8 mouse cellular contexts compared by ENCODE assay signal in the genomic region with DNA sequence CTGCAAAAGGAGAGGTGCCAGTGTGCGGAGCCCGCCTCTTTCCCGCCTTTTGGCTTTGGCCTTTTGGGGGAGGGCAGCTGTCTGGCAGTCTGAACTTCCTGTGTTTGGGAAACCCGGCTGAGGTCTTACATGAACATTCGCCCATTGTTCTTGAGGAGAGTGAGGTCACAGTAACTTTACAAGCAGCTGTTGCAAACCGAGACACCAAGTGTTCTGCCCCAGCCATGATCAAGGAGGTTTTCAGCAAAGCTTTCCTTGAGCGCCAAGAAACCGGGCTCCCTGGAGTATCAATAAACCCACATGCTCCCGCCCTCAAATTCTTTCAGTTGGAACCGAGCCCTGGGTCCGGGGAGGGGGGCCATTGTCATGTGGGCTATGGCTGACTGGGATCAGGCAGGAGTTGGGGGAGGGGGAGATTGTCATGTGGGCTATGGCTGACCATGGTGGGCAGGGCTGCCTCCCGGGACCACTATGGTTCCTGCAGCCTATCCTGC. TPM values are rescaled to one million over a fixed set of nuclear protein-coding genes. Genes with fewer than 3 reads are reported as not detected.
DNase-seq lines count a peak whose midpoint lies in the region; ATAC-seq lines count a peak whose summit lies in the region.

No protein-coding gene starts in this region.

- peaks cover 2% of the 10 kb centered on the region for H3K36me3 ChIP-seq in embryonic facial prominence, embryonic 11.5 days (replicated peaks; ENCODE audit: control insufficient read depth, insufficient read depth, low read depth, low read length)
- H3K36me3 ChIP-seq in heart, embryonic 10.5 days: peaks cover 40% of the 10 kb centered on the region
- peaks cover 32% of the 10 kb centered on the region for H3K36me3 ChIP-seq in kidney, embryonic 15.5 days
- peaks cover 20% of the 10 kb centered on the region for H3K36me3 ChIP-seq in stomach, embryonic 14.5 days (ENCODE audit: control insufficient read depth, insufficient read depth, low read length)

- H3K4me3 ChIP-seq in embryonic facial prominence, embryonic 11.5 days (ENCODE audit: low read depth, low read length): no peak overlapping the region
- peak overlapping the region; percentile 35 for H3K4me3 ChIP-seq in heart, embryonic 10.5 days
- peak overlapping the region; percentile 21 for H3K4me3 ChIP-seq in kidney, embryonic 15.5 days (replicated peaks)
- no peak overlapping the region for H3K4me3 ChIP-seq in stomach, embryonic 14.5 days (ENCODE audit: low read depth, low read length)

- intact Hi-C loops in left cerebral cortex, postnatal 10 days (cut with DNase I): no loop called here

- WGBS in embryonic facial prominence, embryonic 11.5 days: 7% methylated on average over 12 of the region's 12 CpGs
- WGBS in heart, embryonic 10.5 days: 17% methylated on average over 12 of the region's 12 CpGs
- WGBS in kidney, embryonic 15.5 days: under 1% methylated on average over 12 of the region's 12 CpGs
- 7% methylated on average over 12 of the region's 12 CpGs for WGBS in stomach, embryonic 14.5 days

- H3K9ac ChIP-seq in embryonic facial prominence, embryonic 11.5 days (replicated peaks; ENCODE audit: low read length): peak overlapping the region; percentile 25
- peak overlapping the region; percentile 18; the same call in 1 of the 2 replicates for H3K9ac ChIP-seq in kidney, embryonic 15.5 days
- no peak overlapping the region for H3K9ac ChIP-seq in stomach, embryonic 14.5 days (replicated peaks; ENCODE audit: low read depth, low read length)

- no peaks in the 10 kb centered on the region for H3K27me3 ChIP-seq in embryonic facial prominence, embryonic 11.5 days (ENCODE audit: control insufficient read depth, insufficient read depth, low read length)
- H3K27me3 ChIP-seq in heart, embryonic 10.5 days (ENCODE audit: insufficient read depth, poor library complexity, severe bottlenecking): no peaks in the 10 kb centered on the region
- H3K27me3 ChIP-seq in kidney, embryonic 15.5 days: no peaks in the 10 kb centered on the region
- no peaks in the 10 kb centered on the region for H3K27me3 ChIP-seq in stomach, embryonic 14.5 days (ENCODE audit: control insufficient read depth, insufficient read depth, low read length)

- peak; percentile 77 for ATAC-seq in embryonic facial prominence, embryonic 11.5 days (replicated peaks; ENCODE audit: insufficient number of reproducible peaks, low FRiP score, low TSS enrichment, low read depth)
- peak; percentile 65 for ATAC-seq in kidney, embryonic 15.5 days (replicated peaks; ENCODE audit: low FRiP score)
- peak; percentile 51; the same call in 1 of the 2 replicates for ATAC-seq in stomach, embryonic 14.5 days (ENCODE audit: insufficient number of reproducible peaks, insufficient read depth, low FRiP score, low read depth)

- peak; percentile 20 to 87 for DNase-seq in left cerebral cortex, postnatal 10 days (ENCODE audit: extremely low spot score in 1 of 2, low spot score in 2 of 2)
- no peak for DNase-seq in left cerebral cortex, adult 11 months (ENCODE audit: low spot score)
- DNase-seq in embryonic facial prominence, embryonic 11.5 days (ENCODE audit: low spot score): peak; percentile 88
- DNase-seq in heart, embryonic 10.5 days (ENCODE audit: low spot score): peak; percentile 92
- DNase-seq in lung, postnatal 14 days: peak; percentile 70
- DNase-seq in cerebellum, adult 9-11 months: no peak

- 0 out of 2 replicates have a peak, but pooled peaks cover 3% of the 10 kb centered on the region for H3K4me1 ChIP-seq in embryonic facial prominence, embryonic 11.5 days (ENCODE audit: control insufficient read depth, insufficient read depth, low read length)
- H3K4me1 ChIP-seq in heart, embryonic 10.5 days: peaks cover 47% of the 10 kb centered on the region
- H3K4me1 ChIP-seq in kidney, embryonic 15.5 days: peaks cover 54% of the 10 kb centered on the region
- H3K4me1 ChIP-seq in stomach, embryonic 14.5 days (ENCODE audit: control insufficient read depth, insufficient read depth, low read length): peaks cover 9% of the 10 kb centered on the region

- H3K27ac ChIP-seq in embryonic facial prominence, embryonic 11.5 days (replicated peaks; ENCODE audit: low read depth, low read length): peak overlapping the region; percentile 82
- peak overlapping the region; percentile 88 for H3K27ac ChIP-seq in heart, embryonic 10.5 days
- peak overlapping the region; percentile 95 for H3K27ac ChIP-seq in kidney, embryonic 15.5 days
- H3K27ac ChIP-seq in stomach, embryonic 14.5 days (ENCODE audit: low read length): peak overlapping the region; percentile 86

- no peak overlapping the region for H3K4me2 ChIP-seq in embryonic facial prominence, embryonic 11.5 days (ENCODE audit: low read depth, low read length)
- peak overlapping the region; percentile 52 for H3K4me2 ChIP-seq in kidney, embryonic 15.5 days
- peak overlapping the region; percentile 15 for H3K4me2 ChIP-seq in stomach, embryonic 14.5 days (replicated peaks; ENCODE audit: low read depth, low read length)

- H3K9me3 ChIP-seq in embryonic facial prominence, embryonic 11.5 days (replicated peaks; ENCODE audit: control insufficient read depth, low read length): no peaks in the 10 kb centered on the region
- no peaks in the 10 kb centered on the region for H3K9me3 ChIP-seq in heart, embryonic 10.5 days
- H3K9me3 ChIP-seq in kidney, embryonic 15.5 days (replicated peaks): no peaks in the 10 kb centered on the region
- H3K9me3 ChIP-seq in stomach, embryonic 14.5 days (ENCODE audit: control insufficient read depth, low read depth, low read length): no peaks in the 10 kb centered on the region

RNA-seq across cellular contexts. Expression of gene Tmbim6, which starts 27.9 kb away (rescaled TPM):
- total RNA-seq in left cerebral cortex, postnatal 10 days (2021): 100 to 1,000 TPM; 309 to 315 TPM
- 225 and 228 TPM in 2 replicates for polyA plus RNA-seq in embryonic facial prominence, embryonic 11.5 days (2014; fragmentation: Nextera tagmentation; extraction: Ambion mirVana)
- polyA plus RNA-seq in heart, embryonic 10.5 days (2016; fragmentation: Nextera tagmentation; extraction: Ambion mirVana): 295 and 308 TPM in 2 replicates
- polyA plus RNA-seq in kidney, embryonic 15.5 days (2015; fragmentation: Nextera tagmentation; extraction: Ambion mirVana): 502 and 516 TPM in 2 replicates
- 317 and 355 TPM in 2 replicates for polyA plus RNA-seq in stomach, embryonic 14.5 days (2014; fragmentation: Nextera tagmentation; extraction: Ambion mirVana)

RNA-seq across cellular contexts. Expression of gene Nckap5l, which starts 37.0 kb away (rescaled TPM):
- 10 to 100 TPM; 35.8 to 38.3 TPM for total RNA-seq in left cerebral cortex, postnatal 10 days (2021)
- 9.0 and 9.7 TPM in 2 replicates for polyA plus RNA-seq in embryonic facial prominence, embryonic 11.5 days (2014; fragmentation: Nextera tagmentation; extraction: Ambion mirVana)
- polyA plus RNA-seq in heart, embryonic 10.5 days (2016; fragmentation: Nextera tagmentation; extraction: Ambion mirVana): 10.7 and 12.8 TPM in 2 replicates
- 9.5 and 11.1 TPM in 2 replicates for polyA plus RNA-seq in kidney, embryonic 15.5 days (2015; fragmentation: Nextera tagmentation; extraction: Ambion mirVana)
- 8.9 and 9.3 TPM in 2 replicates for polyA plus RNA-seq in stomach, embryonic 14.5 days (2014; fragmentation: Nextera tagmentation; extraction: Ambion mirVana)

RNA-seq across cellular contexts. Expression of gene Fmnl3, which starts 50.3 kb away (rescaled TPM):
- total RNA-seq in left cerebral cortex, postnatal 10 days (2021): 10 to 100 TPM; 12.6 to 14.1 TPM
- polyA plus RNA-seq in embryonic facial prominence, embryonic 11.5 days (2014; fragmentation: Nextera tagmentation; extraction: Ambion mirVana): 17.1 and 17.6 TPM in 2 replicates
- polyA plus RNA-seq in heart, embryonic 10.5 days (2016; fragmentation: Nextera tagmentation; extraction: Ambion mirVana): 14.3 and 17.5 TPM in 2 replicates
- 31.7 and 32.4 TPM in 2 replicates for polyA plus RNA-seq in kidney, embryonic 15.5 days (2015; fragmentation: Nextera tagmentation; extraction: Ambion mirVana)
- polyA plus RNA-seq in stomach, embryonic 14.5 days (2014; fragmentation: Nextera tagmentation; extraction: Ambion mirVana): 21.5 and 23.1 TPM in 2 replicates

RNA-seq across cellular contexts. Expression of gene Bcdin3d, which starts 54.0 kb away (rescaled TPM):
- 1 to 10 TPM; 4.3 to 4.8 TPM for total RNA-seq in left cerebral cortex, postnatal 10 days (2021)
- 15.1 and 16.7 TPM in 2 replicates for polyA plus RNA-seq in embryonic facial prominence, embryonic 11.5 days (2014; fragmentation: Nextera tagmentation; extraction: Ambion mirVana)
- polyA plus RNA-seq in heart, embryonic 10.5 days (2016; fragmentation: Nextera tagmentation; extraction: Ambion mirVana): 11.8 and 13.7 TPM in 2 replicates
- polyA plus RNA-seq in kidney, embryonic 15.5 days (2015; fragmentation: Nextera tagmentation; extraction: Ambion mirVana): 15.6 and 17.3 TPM in 2 replicates
- 12.9 and 16.7 TPM in 2 replicates for polyA plus RNA-seq in stomach, embryonic 14.5 days (2014; fragmentation: Nextera tagmentation; extraction: Ambion mirVana)

Comparison
In these comparisons a context has a peak if more than half of its experiments do, and no peak if none do; other contexts are left out.
1. DNase-seq: peak in left cerebral cortex, postnatal 10 days (2 of 2), embryonic facial prominence, embryonic 11.5 days (single experiment), heart, embryonic 10.5 days (single experiment) and lung, postnatal 14 days (single experiment); none in left cerebral cortex, adult 11 months (single experiment) and cerebellum, adult 9-11 months (single experiment).
2. H3K4me3 ChIP-seq: peak in heart, embryonic 10.5 days (single experiment) and kidney, embryonic 15.5 days (single experiment); none in embryonic facial prominence, embryonic 11.5 days (single experiment) and stomach, embryonic 14.5 days (single experiment).
3. Peak in every context shown above with its lines, with median percentiles within 50 percentile points of each other: ATAC-seq and H3K27ac ChIP-seq.